Mouse (Mus musculus) lung, postnatal 0 days (tissue): ENCODE data around the gene Timmdc1. TPM values are rescaled to one million over a fixed set of nuclear protein-coding genes. Genes with fewer than 3 reads are reported as not detected.
A peak's percentile ranks its signal among the peaks of the same experiment; 100 is the strongest.

Experiments
- ATAC-seq: fragments of 200-750 bp; cut with Nextera tagmentation; 2 replicates; pipeline ENCODE4 v1.8.0; 2017; ENCODE audit warnings: moderate library complexity
- DNase-seq: peaks from one replicate; pipeline ENCODE4 v3.0.0-alpha.2; 2016; ENCODE audit warnings: low spot score
- H3K27ac ChIP-seq: fragments of 300-500 bp; sonication (generic); 2 replicates; pipeline ENCODE4 v1.5.1; 2014; ENCODE audit warnings: antibody characterized with exemption, mild to moderate bottlenecking, low read length, mixed read lengths
- H3K27me3 ChIP-seq: fragments of 300-500 bp; sonication (generic); replicated peaks from 2 replicates; pipeline ENCODE4 v1.6.1; 2014; ENCODE audit warnings: low read length, mixed read lengths; ENCODE audit not compliant: insufficient read depth
- H3K36me3 ChIP-seq: fragments of 300-500 bp; sonication (generic); 2 replicates; pipeline ENCODE4 v1.6.1; 2014; ENCODE audit warnings: low read length, mixed read lengths; ENCODE audit not compliant: insufficient read depth
- H3K4me1 ChIP-seq: fragments of 300-500 bp; sonication (generic); 2 replicates; pipeline ENCODE4 v1.6.1; 2014; ENCODE audit warnings: antibody characterized with exemption, low read depth, low read length, mixed read lengths; ENCODE audit not compliant: insufficient read depth
- H3K4me2 ChIP-seq: fragments of 300-500 bp; sonication (generic); replicated peaks from 2 replicates; pipeline ENCODE4 v1.6.1; 2014; ENCODE audit warnings: low read depth, mild to moderate bottlenecking, low read length, moderate library complexity, mixed read lengths
- H3K4me3 ChIP-seq: fragments of 300-500 bp; sonication (generic); 2 replicates; pipeline ENCODE4 v1.5.1; 2014; ENCODE audit warnings: low read depth, low read length
- H3K9ac ChIP-seq: fragments of 300-500 bp; sonication (generic); replicated peaks from 2 replicates; pipeline ENCODE4 v1.6.1; 2014; ENCODE audit warnings: low read depth, mild to moderate bottlenecking
- H3K9me3 ChIP-seq: fragments of 300-500 bp; sonication (generic); 2 replicates; pipeline ENCODE4 v1.6.1; 2016; ENCODE audit warnings: low read length, mixed read lengths
- CTCF ChIP-seq: IDR thresholded peaks from 2 replicates; pipeline ENCODE4 v1.5.1; 2016; ENCODE audit warnings: antibody characterized with exemption, mild to moderate bottlenecking
- EP300 ChIP-seq: IDR thresholded peaks from 2 replicates; pipeline ENCODE4 v1.6.1; 2016; ENCODE audit warnings: antibody characterized with exemption, mild to moderate bottlenecking, control low read depth
- WGBS: fragments of 180-500 bp; shearing (Covaris S2); extraction: QIAGEN DNeasy Blood & Tissue Kit; methylation state at CpG from one replicate; pipeline ENCODE4 v1.1.7; 2014; 5-methylcytosine and 5-hydroxymethylcytosine counted together
- polyA plus RNA-seq: library from polyadenylated mRNA; unstranded; fragments of >200 nt; fragmentation: Nextera tagmentation; extraction: Ambion mirVana; gene quantifications from 2 replicates; pipeline ENCODE4 v1.2.1, GENCODE M21; 2015

Gene Timmdc1
- polyA plus RNA-seq, 1 experiment from 2014 or later, result 16.7 TPM

DNA sequence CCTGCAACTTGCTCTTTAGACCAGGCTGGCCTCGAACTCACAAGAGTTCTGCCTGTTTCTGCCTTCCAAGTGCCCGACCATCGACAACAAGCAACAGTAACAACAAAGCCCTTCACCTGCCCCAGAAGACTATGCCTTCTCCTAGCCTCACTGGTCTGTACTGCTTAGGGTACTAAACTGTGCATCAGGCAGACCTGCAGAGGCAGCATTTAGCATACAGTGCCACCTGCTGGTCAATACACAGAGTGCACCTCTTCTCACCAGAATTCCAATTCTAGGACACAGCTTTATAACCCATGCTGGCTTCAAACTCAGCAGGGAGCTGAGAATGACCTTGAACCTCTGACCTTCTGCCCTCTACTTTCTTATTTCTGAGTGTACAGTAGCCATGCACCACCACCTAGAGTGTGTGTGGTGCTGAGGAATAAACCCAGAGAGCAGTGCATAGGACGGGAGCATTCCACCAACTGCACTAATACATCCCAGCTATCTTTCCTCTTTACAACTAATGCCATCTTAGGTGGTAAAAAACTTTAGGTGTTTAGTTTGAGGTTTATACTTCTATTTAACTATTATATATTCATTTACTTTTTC, 16.3 kb downstream of the Timmdc1 start:
- Histone ChIP-seq H3K27ac (no peak overlapping the region), H3K4me2 (no peak overlapping the region), H3K9ac (no peak overlapping the region), H3K9me3 (no peaks in the 10 kb centered on the region), H3K36me3 (no peaks in the 10 kb centered on the region; the same call in 1 of the 2 replicates), H3K4me3 (no peak overlapping the region), H3K4me1 (no peaks in the 10 kb centered on the region), H3K27me3 (no peaks in the 10 kb centered on the region)
- 69% methylated on average over 4 of the region's 4 CpGs for WGBS
- TF ChIP-seq EP300 (no peak), CTCF (peak; percentile 99)
- ATAC-seq (peak; percentile 71), DNase-seq (peak; percentile 82)

DNA sequence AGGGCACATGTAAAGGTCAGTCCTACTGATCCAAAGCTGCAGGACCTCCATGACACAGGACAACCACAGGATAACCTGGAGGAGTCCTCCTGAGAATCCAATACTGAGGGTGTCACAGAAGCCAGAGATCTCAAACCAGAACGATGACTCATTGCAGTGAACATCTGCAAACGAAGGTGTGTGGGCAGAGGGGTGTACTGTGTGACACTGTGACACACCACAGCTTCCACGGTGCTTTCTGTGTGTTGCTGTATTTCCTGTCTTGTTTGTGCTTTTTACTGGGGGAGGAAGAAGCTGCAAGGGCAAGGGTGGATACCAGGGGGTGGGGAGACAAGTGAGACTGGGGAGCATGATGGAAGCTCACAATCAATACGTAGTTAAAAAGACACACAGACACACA, 18.9 kb downstream of the Timmdc1 start:
- DNase-seq, result no peak
- H3K27ac ChIP-seq, result no peak overlapping the region
- TF ChIP-seq EP300, result no peak
- no peak for TF ChIP-seq CTCF
- H3K4me2 ChIP-seq, result no peak overlapping the region
- no peaks in the 10 kb centered on the region for H3K27me3 ChIP-seq
- no peak for ATAC-seq
- no peak overlapping the region for H3K4me3 ChIP-seq
- H3K9ac ChIP-seq, result no peak overlapping the region
- WGBS, result 78% methylated on average over 4 of the region's 4 CpGs
- no peaks in the 10 kb centered on the region for H3K4me1 ChIP-seq
- H3K9me3 ChIP-seq, result no peaks in the 10 kb centered on the region
- H3K36me3 ChIP-seq, result peaks cover 6% of the 10 kb centered on the region; the same call in 1 of the 2 replicates

DNA sequence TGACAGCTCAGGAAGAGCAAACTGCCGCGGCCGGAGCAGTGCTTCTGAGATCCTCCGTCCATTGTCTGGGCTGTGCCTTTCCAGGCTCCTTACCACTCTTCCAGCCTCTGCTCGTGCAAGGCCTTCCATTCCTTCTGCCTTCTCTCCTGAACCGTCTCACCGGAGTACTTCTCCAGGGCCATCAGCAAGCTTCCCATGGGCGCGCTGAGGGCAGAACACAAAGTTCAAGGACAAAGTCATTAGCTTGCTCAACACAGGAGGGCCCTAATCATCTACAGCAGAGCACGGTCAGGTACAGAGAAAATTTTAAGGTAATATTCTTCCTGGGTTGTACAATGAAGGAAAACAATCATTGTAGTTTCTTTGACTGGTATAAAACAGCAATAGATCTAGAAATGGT, 20.0 kb downstream of the Timmdc1 start:
- H3K9ac ChIP-seq, result no peak overlapping the region
- no peak overlapping the region for H3K27ac ChIP-seq
- no peak for ATAC-seq
- H3K9me3 ChIP-seq, result no peaks in the 10 kb centered on the region
- H3K4me1 ChIP-seq, result no peaks in the 10 kb centered on the region
- 90% methylated on average over 10 of the region's 10 CpGs for WGBS
- H3K27me3 ChIP-seq, result no peaks in the 10 kb centered on the region
- H3K4me3 ChIP-seq, result no peak overlapping the region
- TF ChIP-seq EP300, result no peak
- no peak for TF ChIP-seq CTCF
- no peak for DNase-seq
- no peak overlapping the region for H3K4me2 ChIP-seq
- H3K36me3 ChIP-seq, result peaks cover 7% of the 10 kb centered on the region; the same call in 1 of the 2 replicates

DNA sequence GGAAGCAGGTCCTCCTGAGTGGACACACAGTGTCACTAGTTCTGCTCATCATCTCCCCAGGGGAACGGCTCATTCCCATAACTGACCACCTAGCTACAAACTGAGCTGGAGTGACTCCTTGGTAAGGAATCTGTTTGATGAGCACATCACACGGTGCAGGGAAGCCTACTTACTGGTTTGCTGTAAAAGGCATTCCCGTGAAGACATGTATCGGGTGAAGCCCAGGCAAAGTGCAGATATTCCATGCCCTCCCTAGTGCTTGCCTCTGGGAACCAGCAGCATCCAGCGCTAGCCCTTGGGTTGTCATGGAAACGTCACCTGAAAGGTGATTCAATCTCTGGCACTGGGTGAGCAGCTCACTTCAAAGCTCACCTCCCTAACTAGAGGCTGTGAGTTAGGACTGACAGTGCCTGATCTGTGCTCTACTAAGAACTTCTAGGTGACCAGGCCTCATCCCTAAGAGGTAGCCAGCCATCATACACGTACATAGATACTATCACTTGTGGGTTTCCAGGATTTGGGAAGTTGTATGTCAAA, 25.8 kb downstream of the Timmdc1 start:
- Histone ChIP-seq H3K27me3 (no peaks in the 10 kb centered on the region), H3K4me3 (no peak overlapping the region), H3K9ac (no peak overlapping the region), H3K4me2 (no peak overlapping the region), H3K9me3 (no peaks in the 10 kb centered on the region), H3K36me3 (peaks cover 11% of the 10 kb centered on the region; the same call in 1 of the 2 replicates), H3K27ac (no peak overlapping the region), H3K4me1 (no peaks in the 10 kb centered on the region)
- DNase-seq (no peak), ATAC-seq (no peak)
- WGBS, result 78% methylated on average over 7 of the region's 7 CpGs
- no peak for TF ChIP-seq CTCF
- no peak for TF ChIP-seq EP300

DNA sequence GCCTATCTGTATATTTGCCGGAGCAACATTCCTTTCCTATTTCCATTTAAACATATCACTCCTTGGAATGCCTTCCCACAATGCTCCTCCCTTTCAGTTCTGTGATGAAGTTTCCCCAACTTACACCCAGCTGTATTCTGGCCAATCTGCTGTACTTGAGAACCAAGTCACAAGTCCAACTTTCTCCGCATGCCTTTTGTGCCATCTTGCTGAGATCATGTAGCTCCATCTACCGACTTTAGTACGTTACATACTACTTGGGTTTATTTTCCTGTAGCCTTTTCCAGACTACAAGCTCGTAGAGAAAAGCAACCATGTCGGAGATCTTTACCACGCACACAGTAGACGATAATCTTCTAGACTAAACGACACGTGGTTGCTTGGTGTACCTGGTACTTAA, 28.6 kb downstream of the Timmdc1 start:
- Histone ChIP-seq H3K27me3 (no peaks in the 10 kb centered on the region), H3K9me3 (no peaks in the 10 kb centered on the region), H3K4me1 (no peaks in the 10 kb centered on the region), H3K27ac (no peak overlapping the region), H3K4me3 (no peak overlapping the region), H3K36me3 (peaks cover 7% of the 10 kb centered on the region; the same call in 1 of the 2 replicates), H3K4me2 (no peak overlapping the region), H3K9ac (no peak overlapping the region)
- WGBS, result 77% methylated on average over 10 of the region's 10 CpGs
- DNase-seq (peak; percentile 54), ATAC-seq (no peak)
- no peak for TF ChIP-seq EP300
- peak; percentile 48 for TF ChIP-seq CTCF

DNA sequence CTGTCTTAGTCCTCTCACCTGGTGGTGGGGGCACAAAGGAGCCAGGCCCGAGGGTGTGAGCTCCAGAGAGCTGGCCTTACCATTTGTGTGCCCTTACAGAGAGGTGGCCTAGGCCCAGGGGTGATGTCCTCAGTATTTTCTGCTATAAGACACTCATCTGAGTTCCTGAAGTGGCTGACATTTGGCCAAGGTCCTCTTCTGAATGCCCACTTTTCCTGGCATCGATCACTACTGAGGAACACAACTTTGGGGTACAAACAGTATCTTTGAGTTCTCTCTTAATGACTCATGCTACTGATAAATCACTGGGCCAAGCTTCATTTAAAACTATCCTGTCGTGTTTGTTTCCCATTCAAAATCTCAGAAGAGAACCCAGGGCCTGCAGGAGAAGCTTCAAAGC, 29.9 kb downstream of the Timmdc1 start:
- Histone ChIP-seq H3K27me3 (no peaks in the 10 kb centered on the region), H3K36me3 (0 out of 2 replicates have a peak, but pooled peaks cover 4% of the 10 kb centered on the region), H3K4me3 (no peak overlapping the region), H3K4me1 (no peaks in the 10 kb centered on the region), H3K27ac (no peak overlapping the region), H3K9me3 (no peaks in the 10 kb centered on the region), H3K9ac (no peak overlapping the region), H3K4me2 (no peak overlapping the region)
- DNase-seq, result no peak
- no peak for ATAC-seq
- 77% methylated on average over 3 of the region's 3 CpGs for WGBS
- TF ChIP-seq CTCF (no peak), EP300 (no peak)
